Mouse (Mus musculus) limb, embryonic 12.5 days (tissue): ENCODE measurements around the gene Bmpr2. TPM values are rescaled to one million over a fixed set of nuclear protein-coding genes. Genes with fewer than 3 reads are reported as not detected.

Source experiments
- ATAC-seq: fragments of 200-750 bp; cut with Nextera tagmentation; 2 replicates; pipeline ENCODE4 v1.8.0; 2017; ENCODE audit warnings: low read depth, moderate TSS enrichment; ENCODE audit not compliant: insufficient number of reproducible peaks, insufficient read depth, low FRiP score, low TSS enrichment
- H3K27ac ChIP-seq: fragments of 300-500 bp; sonication (generic); 2 replicates; pipeline ENCODE4 v1.5.1; 2016; ENCODE audit warnings: mild to moderate bottlenecking, moderate library complexity
- H3K27me3 ChIP-seq: fragments of 300-500 bp; sonication (generic); 2 replicates; pipeline ENCODE4 v1.6.1; 2016; ENCODE audit warnings: mild to moderate bottlenecking, moderate library complexity
- H3K36me3 ChIP-seq: fragments of 300-500 bp; sonication (generic); 2 replicates; pipeline ENCODE4 v1.6.1; 2016; ENCODE audit warnings: mild to moderate bottlenecking, moderate library complexity
- H3K4me1 ChIP-seq: fragments of 300-500 bp; sonication (generic); replicated peaks from 2 replicates; pipeline ENCODE4 v1.6.1; 2016
- H3K4me2 ChIP-seq: fragments of 300-500 bp; sonication (generic); 2 replicates; pipeline ENCODE4 v1.6.1; 2016; ENCODE audit warnings: mild to moderate bottlenecking, moderate library complexity
- H3K4me3 ChIP-seq: fragments of 300-500 bp; sonication (generic); replicated peaks from 2 replicates; pipeline ENCODE4 v1.5.1; 2016; ENCODE audit warnings: mild to moderate bottlenecking
- H3K9ac ChIP-seq: fragments of 300-500 bp; sonication (generic); replicated peaks from 2 replicates; pipeline ENCODE4 v1.6.1; 2016; ENCODE audit warnings: mild to moderate bottlenecking, moderate library complexity
- H3K9me3 ChIP-seq: fragments of 300-500 bp; sonication (generic); 2 replicates; pipeline ENCODE4 v1.6.1; 2016; ENCODE audit warnings: mild to moderate bottlenecking, moderate library complexity
- WGBS: fragments of 180-500 bp; shearing (Covaris S2); methylation state at CpG from one replicate; pipeline ENCODE4 v1.1.7; 2016; 5-methylcytosine and 5-hydroxymethylcytosine counted together
- polyA plus RNA-seq: library from polyadenylated mRNA; unstranded; fragments of >200 nt; fragmentation: Nextera tagmentation; extraction: Ambion mirVana; gene quantifications from 2 replicates; pipeline ENCODE4 v1.2.1, GENCODE M21; 2016

Gene Bmpr2
- polyA plus RNA-seq, 1 experiment from 2014 or later, result 11.0 TPM

DNA sequence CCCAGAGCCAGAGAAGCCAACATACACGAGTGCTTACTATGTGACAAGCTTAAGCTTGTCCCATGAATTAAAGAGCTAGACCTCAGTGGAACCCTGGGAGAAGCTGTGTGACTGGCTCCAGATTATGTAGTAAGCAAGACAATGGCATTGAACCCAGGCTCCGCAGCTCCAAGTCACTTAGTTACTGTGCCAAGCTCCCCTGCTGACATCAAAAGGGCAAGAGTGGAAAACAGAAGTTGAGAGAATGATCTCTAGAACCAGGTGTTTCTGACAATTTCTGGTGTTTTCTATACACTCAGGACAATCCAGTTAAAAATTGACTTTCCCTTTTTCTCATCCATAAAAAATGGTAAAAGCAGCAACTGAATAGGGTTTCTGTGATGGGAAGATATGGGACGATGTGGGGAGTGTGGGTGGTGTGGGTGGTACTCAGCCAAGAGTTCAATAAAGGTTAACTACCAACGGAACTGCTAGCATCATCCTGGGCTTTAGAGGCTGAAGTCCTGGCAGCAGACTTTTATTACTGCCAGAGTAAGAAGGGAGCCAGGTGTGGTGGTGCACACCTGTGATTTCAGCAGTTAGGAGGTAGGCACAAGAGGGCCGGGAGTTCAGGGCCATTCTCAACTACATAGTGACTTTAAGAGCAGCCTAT is 134.1 kb downstream of the Bmpr2 start:
- H3K4me1 ChIP-seq, result peaks cover 2% of the 10 kb centered on the region; the same call in 1 of the 2 replicates
- H3K4me2 ChIP-seq, result no peak overlapping the region
- no peak overlapping the region for H3K9ac ChIP-seq
- H3K36me3 ChIP-seq, result no peaks in the 10 kb centered on the region
- ATAC-seq, result no peak
- WGBS, result 53% methylated on average over 5 of the region's 5 CpGs
- no peak overlapping the region for H3K4me3 ChIP-seq
- no peaks in the 10 kb centered on the region for H3K9me3 ChIP-seq
- no peak overlapping the region for H3K27ac ChIP-seq
- H3K27me3 ChIP-seq, result no peaks in the 10 kb centered on the region

DNA sequence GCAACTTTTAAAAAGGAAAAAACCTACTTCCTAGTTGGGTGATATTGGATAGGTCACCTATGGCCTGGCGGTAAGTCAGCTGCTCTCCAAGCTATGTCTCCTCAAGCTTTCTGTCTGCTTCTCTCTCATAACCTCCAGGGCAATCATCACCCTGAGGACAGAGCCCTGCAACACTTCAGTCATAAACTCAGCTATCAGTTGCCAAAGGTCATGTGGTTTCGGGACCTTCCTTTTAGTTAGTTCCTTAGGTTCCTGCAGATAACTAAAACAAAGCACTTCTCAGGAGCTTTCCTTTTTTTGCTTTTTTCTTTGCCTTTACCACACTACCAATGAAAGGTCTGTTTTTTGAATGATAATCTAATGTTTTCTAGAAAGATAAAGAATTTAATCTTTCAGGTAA is 136.5 kb downstream of the Bmpr2 start:
- H3K4me3 ChIP-seq, result no peak overlapping the region
- no peak for ATAC-seq
- H3K36me3 ChIP-seq, result no peaks in the 10 kb centered on the region
- no peaks in the 10 kb centered on the region for H3K9me3 ChIP-seq
- H3K27ac ChIP-seq, result peak overlapping the region; percentile 35; the same call in 1 of the 2 replicates
- no peak overlapping the region for H3K9ac ChIP-seq
- peaks cover 2% of the 10 kb centered on the region; the same call in 1 of the 2 replicates for H3K4me1 ChIP-seq
- H3K4me2 ChIP-seq, result no peak overlapping the region
- 80% methylated on average over 2 of the region's 2 CpGs for WGBS
- H3K27me3 ChIP-seq, result no peaks in the 10 kb centered on the region

DNA sequence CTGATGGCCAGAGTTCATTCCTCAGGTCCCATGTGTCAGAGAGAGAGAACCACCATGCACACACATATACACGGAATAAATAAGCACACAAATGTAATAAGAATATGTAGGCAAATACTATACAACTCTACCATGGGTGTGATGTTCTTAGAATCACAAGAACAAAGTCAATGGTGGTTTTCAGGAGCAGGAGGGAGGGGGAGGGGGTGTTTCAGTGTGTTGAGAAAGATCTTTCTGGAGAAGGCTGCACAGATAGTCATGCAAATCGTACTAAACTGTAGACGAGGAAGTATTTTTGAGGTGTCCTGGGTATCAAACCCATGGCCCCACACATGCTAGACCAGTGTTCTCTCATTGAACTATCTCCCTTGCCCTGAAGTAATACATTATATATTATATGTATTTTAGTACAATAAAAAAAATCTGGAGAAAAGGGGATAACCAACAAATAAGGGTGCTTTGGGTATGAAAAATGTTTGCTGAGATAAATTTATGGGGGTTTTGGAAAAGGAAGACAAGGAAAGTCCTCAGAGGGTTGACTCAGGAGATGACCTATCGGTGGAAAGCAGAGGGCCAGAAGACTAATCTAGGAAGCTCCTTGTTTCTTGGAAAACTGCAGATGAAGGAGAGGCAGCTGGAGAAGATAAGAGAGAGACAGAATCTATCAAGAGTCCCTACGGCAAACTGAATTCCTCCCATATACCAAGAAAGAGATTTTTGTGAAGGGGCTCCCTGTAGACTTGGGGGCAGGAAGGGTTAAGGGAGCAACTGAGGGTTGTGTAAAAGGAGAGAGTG is 138.1 kb downstream of the Bmpr2 start:
- Histone ChIP-seq H3K4me2 (no peak overlapping the region), H3K27me3 (no peaks in the 10 kb centered on the region), H3K9ac (no peak overlapping the region), H3K9me3 (no peaks in the 10 kb centered on the region), H3K36me3 (no peaks in the 10 kb centered on the region), H3K27ac (no peak overlapping the region), H3K4me3 (no peak overlapping the region), H3K4me1 (peaks cover 2% of the 10 kb centered on the region; the same call in 1 of the 2 replicates)
- ATAC-seq, result no peak
- WGBS, result 93% methylated on average over 5 of the region's 5 CpGs

DNA sequence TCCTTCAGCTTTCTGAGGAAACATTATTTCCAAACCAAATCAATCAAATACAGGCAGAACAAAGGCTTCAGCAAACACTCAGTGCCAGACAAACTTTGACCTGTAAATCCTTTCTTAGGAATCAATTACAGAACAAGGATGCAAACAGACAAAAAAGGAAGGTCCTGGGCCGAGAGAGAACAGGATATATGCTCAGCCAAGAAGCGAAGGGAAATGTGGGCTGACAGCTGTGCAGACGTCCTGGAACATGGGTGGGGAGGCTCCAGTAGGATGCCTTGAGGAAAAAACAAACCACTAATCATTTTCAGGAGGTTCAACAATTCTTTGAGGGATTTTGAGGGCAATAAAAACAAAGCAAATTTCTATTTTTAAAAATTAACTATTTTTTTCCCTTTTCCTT is 139.4 kb downstream of the Bmpr2 start:
- WGBS, result 29% methylated on average over 3 of the region's 3 CpGs
- Histone ChIP-seq H3K4me1 (no peaks in the 10 kb centered on the region), H3K36me3 (no peaks in the 10 kb centered on the region), H3K9ac (no peak overlapping the region), H3K4me3 (no peak overlapping the region), H3K9me3 (no peaks in the 10 kb centered on the region), H3K4me2 (no peak overlapping the region), H3K27me3 (no peaks in the 10 kb centered on the region), H3K27ac (no peak overlapping the region)
- ATAC-seq, result no peak

DNA sequence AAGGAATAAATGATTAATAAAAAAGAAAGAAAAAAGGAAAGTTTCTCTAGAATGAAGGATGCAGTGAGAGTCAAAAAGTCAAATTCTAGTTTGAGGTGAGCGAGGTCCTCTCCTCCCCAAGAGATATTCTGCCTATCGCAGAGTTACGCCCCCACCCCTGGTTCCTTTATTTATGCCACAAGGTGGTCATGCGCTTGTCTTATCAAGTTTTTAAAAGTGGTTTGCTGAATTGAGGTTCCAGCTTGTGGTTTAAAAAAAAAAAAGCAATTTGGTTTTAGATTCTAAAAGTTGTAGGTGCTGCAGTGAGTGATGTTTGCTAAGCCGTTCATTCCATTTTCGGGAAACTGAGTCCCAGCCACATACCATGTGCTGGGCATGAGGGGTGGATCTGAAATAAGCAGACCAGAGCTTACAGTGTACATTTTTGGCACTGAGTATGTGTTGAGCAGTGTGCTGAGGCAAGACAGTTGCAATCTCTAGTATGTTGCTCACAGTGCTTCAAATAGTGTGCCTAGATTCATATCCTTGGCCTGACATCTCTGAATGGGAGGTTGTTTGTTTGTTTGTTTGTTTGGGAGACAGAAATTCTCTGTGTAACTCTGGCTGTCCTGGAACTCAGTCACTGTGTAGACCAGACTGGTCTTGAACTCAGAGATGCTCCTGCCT is 141.6 kb downstream of the Bmpr2 start:
- Histone ChIP-seq H3K4me3 (no peak overlapping the region), H3K27ac (no peak overlapping the region), H3K9ac (no peak overlapping the region), H3K4me1 (no peaks in the 10 kb centered on the region), H3K27me3 (no peaks in the 10 kb centered on the region), H3K36me3 (no peaks in the 10 kb centered on the region), H3K9me3 (no peaks in the 10 kb centered on the region), H3K4me2 (no peak overlapping the region)
- WGBS, result 87% methylated on average over 6 of the region's 6 CpGs
- ATAC-seq, result no peak

DNA sequence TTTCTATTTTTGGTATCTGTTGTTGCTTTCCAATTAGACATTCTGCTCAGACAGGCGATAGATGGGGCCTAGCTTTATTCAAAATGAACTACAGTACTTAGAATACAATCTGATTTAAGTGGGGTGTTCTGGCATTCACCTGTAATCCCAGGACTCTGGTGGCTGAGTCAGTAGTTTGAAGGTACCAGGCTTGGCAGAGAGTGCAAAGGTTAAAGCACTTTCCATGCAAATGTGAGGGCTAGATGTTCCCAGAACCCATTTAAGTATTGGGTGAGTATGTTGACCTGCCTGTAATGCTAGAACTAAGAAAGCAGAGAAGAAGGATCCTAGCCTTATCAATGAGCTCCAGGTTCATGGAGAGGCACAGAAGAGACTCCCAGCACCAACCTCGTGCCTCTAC is 142.7 kb downstream of the Bmpr2 start:
- Histone ChIP-seq H3K27ac (no peak overlapping the region), H3K4me3 (no peak overlapping the region), H3K36me3 (no peaks in the 10 kb centered on the region), H3K9me3 (no peaks in the 10 kb centered on the region), H3K9ac (no peak overlapping the region), H3K4me1 (no peaks in the 10 kb centered on the region), H3K4me2 (no peak overlapping the region), H3K27me3 (no peaks in the 10 kb centered on the region)
- 84% methylated on average over 2 of the region's 2 CpGs for WGBS
- ATAC-seq, result no peak

DNA sequence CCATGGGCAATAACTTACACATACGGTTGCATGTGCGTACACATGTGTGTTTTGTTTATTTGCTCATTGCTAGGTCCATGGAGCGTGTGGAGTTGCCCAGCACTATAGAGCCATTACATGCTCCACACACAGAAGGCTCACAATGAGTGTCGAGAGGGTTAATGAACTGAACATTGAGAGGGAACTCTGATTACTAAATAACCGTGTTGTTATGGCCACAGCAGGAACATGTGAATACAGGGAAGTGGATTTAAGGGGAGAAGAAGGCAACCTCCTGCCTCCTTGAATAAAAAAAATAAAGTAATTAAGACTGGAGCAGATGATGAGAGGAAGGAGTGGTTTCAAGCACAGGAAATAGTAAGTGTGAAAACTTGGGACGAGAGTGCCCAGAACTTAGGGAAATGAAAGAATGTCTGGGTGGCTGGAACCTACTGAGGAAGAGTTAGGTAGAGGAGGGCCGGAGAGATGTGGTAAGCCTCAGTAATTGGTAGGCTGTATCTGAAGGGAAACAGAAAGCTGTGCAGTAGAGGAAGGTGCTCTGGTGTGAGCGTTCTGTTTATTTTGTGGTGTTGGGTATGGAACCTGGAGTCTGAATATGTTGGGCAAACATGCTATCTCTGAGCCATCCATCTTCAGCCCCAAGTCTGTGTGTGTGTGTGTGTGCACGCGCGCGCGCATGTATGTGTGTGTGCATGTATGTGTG is 143.8 kb downstream of the Bmpr2 start:
- no peak overlapping the region for H3K4me3 ChIP-seq
- H3K27me3 ChIP-seq, result no peaks in the 10 kb centered on the region
- no peak overlapping the region for H3K9ac ChIP-seq
- H3K27ac ChIP-seq, result no peak overlapping the region
- 85% methylated on average over 13 of the region's 13 CpGs for WGBS
- no peak overlapping the region for H3K4me2 ChIP-seq
- H3K4me1 ChIP-seq, result no peaks in the 10 kb centered on the region
- no peaks in the 10 kb centered on the region for H3K9me3 ChIP-seq
- no peaks in the 10 kb centered on the region for H3K36me3 ChIP-seq
- no peak for ATAC-seq

DNA sequence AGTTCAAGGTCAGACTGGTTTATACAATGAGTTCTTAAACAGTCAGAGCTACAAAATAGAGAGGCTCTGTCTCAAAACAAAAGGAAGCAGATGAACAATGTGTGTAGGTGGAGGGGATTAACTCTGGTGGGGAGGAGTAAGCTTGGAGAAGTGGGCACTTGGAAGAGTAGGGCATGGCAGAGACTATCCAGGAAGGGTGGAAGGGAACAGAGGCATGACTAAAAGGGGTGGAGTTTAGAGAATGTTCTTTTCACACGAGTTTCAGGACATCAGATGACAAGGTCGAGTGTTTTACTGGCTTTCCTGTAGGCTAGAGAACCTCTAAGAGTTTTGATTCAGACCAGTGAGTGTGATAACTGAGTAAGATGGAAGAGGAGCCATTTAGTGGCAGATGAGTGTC is 144.5 kb downstream of the Bmpr2 start:
- no peak for ATAC-seq
- H3K9me3 ChIP-seq, result no peaks in the 10 kb centered on the region
- H3K4me1 ChIP-seq, result no peaks in the 10 kb centered on the region
- H3K27me3 ChIP-seq, result no peaks in the 10 kb centered on the region
- H3K36me3 ChIP-seq, result no peaks in the 10 kb centered on the region
- 39% methylated on average over 2 of the region's 2 CpGs for WGBS
- no peak overlapping the region for H3K9ac ChIP-seq
- H3K27ac ChIP-seq, result no peak overlapping the region
- H3K4me3 ChIP-seq, result no peak overlapping the region
- H3K4me2 ChIP-seq, result no peak overlapping the region

DNA sequence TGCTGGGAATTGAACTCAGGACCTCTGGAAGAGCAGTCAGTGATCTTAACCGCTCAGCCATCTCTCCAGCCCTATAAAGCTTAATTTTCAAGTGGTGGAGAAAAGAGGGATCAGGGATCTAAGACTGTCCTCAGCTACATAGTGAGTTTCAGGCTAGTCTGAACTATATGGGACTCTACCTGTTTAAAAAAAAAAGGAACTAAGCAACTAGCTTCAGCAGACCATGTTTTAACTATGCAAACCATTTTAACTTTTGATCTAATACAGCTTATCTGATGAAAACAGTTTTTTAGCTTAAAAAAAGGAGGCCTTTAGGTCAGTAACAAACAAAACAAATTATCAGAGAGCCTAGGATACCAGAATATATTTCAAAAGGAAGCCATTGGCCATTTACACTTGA is 147.7 kb downstream of the Bmpr2 start:
- H3K4me2 ChIP-seq, result no peak overlapping the region
- no peaks in the 10 kb centered on the region for H3K36me3 ChIP-seq
- H3K9me3 ChIP-seq, result no peaks in the 10 kb centered on the region
- H3K4me1 ChIP-seq, result peaks cover 22% of the 10 kb centered on the region
- H3K9ac ChIP-seq, result no peak overlapping the region
- H3K4me3 ChIP-seq, result no peak overlapping the region
- no peak for ATAC-seq
- H3K27ac ChIP-seq, result no peak overlapping the region
- no peaks in the 10 kb centered on the region for H3K27me3 ChIP-seq
- 65% methylated on average over 1 of the region's 1 CpGs for WGBS

DNA sequence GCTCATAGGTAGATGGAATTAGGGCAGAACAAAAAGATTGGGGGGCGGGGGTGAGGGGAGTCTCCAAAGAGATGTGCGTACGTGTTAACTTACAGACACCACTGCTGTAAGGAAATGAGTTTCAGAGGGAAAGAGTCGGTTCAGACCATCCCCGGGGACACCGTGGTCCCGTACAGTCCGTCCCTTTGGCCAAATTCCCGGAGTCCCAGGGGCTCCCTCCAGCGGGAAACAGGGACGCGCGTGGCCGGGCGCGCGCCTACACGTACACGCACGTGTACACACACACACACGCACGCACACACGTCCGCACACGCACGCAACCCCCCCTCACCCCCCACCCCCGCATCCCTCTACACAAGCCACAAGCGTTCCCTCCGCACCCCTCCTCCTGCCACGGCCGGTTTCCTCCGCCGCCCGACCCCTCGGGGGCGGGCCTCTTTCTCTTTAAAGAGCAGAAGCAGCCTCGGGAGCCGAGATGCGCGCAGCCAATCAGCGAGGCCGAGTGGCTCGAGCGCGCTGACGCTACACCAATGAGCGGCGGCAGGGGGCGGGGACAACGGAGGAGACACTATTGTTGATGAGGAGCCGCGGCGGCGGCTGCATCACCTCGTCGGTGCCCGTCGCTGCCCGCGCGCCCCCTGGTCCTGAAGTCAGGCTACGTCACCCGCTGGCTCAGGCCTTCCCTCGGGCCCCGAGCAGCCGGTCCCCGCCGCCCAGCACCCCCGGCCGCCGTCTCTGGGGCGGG is 149.4 kb downstream of the Bmpr2 start, which contains the start of gene Fam117b:
Gene Fam117b, plus strand, starts transcription at position 594 of the 745 bp plus-strand sequence.
- Histone ChIP-seq H3K9me3 (no peaks in the 10 kb centered on the region), H3K27ac (peak within 1 kb of the TSS; percentile 97), H3K36me3 (no peaks in the 10 kb centered on the region), H3K27me3 (no peaks in the 10 kb centered on the region), H3K9ac (peak within 1 kb of the TSS; percentile 96), H3K4me2 (peak within 1 kb of the TSS; percentile 63), H3K4me3 (peak within 1 kb of the TSS; percentile 99), H3K4me1 (peaks cover 25% of the 10 kb centered on the region)
- ATAC-seq, result peak; percentile 97
- WGBS, result under 1% methylated on average over 72 of the region's 72 CpGs
